Mouse (Mus musculus): ENCODE measurements at regions not wholly inside any gene's neighbourhood (a gene's known extent, or its start where the extent isn't known, plus 50 kb on each side); places are given as distances from the start of the nearest gene placed in this dataset.

- no peak for TF ChIP-seq CTCF (IDR thresholded peaks at IDR 0.05)
- no peak for TF ChIP-seq EP300 (IDR thresholded peaks at IDR 0.05)
Measured at GRCm38 (mm10) chr4:127430237-127430636, 72.3 kb upstream of the Gjb5 start.

All from lung, postnatal 0 days (tissue).